Mouse (Mus musculus) urinary bladder, postnatal 25 days (tissue): ENCODE measurements around the gene Fcgr2b.

Experiments used
- DNase-seq: peaks from one replicate; pipeline ENCODE4 v3.0.0; 2022; ENCODE audit warnings: low spot score

Gene Fcgr2b

DNA sequence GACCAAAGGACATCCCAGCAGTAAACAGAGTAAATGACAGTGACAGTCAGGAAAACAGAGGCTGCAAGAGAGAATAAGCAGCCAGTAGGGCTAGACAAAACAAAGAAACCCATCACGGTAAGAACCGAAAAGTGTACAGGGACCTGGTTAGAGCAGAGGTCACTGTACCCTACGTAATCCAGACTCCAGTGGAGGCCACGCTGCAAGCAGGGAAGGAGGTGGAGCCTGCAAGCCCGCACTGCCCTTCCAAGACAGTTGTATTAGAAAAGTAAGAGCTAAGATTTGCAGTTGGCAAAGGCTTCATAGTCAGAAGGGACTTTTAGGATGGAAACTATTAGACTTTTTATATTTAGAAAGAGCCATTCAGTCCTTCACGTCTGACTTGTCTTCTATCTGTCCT is 49.4 kb downstream of the Fcgr2b start:
- no peak for DNase-seq

- DNase-seq, result no peak
Observed at GRCm38 (mm10) chr1:170924485-170924884, 51.9 kb downstream of the Fcgr2b start.

GRCm38 (mm10) chr1:170919308-170919707 is 57.0 kb downstream of the Fcgr2b start:
- DNase-seq, result no peak

DNA sequence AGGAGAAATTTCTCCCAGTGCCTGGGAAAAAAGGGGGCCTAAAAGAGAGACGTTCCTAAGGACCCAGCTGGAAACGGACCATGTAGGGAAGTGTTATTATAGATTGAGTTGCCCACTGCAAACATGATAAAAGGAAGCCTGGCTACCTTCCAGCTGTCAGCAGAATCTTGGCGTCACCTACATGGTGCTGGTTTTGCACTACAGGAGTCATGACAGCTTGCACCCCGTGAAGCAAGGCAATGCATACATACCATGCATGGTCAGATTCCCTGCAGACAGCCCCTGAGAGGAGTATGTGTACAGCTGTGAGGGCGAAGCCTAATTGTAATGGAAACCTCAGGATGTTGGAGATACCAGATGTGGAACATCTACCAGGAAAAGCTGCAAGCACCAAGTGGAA is 60.7 kb downstream of the Fcgr2b start:
- no peak for DNase-seq

DNA sequence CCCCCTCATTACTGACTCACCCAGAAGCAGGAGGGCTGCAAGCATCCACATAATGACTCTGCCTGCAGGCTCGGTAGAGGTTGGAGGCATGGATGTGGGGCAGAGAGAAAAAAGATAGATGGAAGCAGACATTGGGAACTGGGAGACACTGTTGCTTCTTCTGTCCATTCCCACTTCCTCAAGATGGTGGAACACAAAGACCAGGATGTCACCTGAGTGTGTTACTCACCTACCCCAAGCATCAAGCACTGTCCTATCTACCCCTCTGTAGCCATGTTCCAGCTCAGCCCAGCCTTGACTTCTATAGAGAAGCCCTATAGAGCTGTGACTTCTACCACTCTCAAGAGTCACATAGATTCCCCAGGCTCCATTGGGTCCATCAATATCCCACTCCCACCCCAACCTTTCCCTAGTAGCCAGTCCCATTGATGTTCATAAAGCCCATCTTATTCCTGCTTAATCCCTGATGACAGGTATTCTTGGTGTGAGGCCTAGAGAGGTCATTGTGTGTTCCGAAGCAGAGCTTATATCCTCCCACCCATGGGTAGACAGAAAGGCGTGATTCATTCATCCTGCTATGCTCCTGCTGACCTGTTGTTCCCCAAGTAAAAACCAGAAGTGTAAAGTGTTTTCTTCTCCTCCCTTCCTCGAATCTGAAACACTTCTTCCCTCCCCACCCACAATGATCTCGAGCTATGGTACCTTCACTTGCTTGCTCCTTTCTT is 63.3 kb downstream of the Fcgr2b start, which contains the start of gene Fcrlb:
Gene Fcrlb (minus strand): TSS at position 51 of the 725 bp plus-strand sequence.
- no peak for DNase-seq

DNA sequence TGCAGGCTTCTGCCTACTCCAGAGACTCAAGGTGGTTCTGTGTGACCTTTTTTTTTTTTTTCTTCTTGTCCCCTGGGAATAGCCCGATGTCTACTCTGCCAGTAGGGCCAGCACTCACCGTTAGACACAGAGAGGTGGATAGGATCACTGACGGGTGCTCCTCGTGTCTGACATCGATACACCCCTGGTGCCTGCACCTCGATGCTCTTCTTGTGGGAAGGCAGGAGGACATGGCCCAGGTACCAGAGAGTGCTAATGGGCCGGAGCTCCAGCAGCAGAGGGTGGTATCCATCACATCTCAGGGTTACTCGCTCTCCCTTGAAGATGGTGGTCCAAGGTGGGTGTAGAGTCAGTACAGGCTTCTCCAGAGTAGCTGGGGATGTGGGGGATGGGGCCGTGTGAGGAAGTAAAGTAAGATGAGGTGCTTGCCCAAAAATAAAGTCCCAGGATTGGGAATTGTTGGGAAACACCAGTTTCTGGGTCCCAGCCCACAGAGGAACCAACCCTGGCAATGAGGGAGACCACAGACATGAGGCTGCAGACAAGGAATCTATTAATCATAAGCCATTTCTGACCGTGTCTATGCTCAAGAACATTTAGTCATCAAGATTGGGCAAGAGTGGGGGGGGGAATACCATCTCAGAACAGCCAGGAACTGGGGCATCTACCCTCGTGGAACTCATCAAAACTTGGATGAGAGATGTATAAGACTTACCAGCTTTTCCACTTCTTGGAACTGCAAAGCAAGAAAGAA is 64.3 kb downstream of the Fcgr2b start:
- DNase-seq, result no peak
